Mouse (Mus musculus) heart, postnatal 0 days (tissue): ENCODE data around the gene Scn3a. TPM values are rescaled to one million over a fixed set of nuclear protein-coding genes. Genes with fewer than 3 reads are reported as not detected.
"Not testable (repeated sequence)": the region's sequence is repeated elsewhere in the genome, so short reads cannot be mapped to it uniquely, and the experiment has no call there.

Experiments used
- ATAC-seq: fragments of 200-750 bp; cut with Nextera tagmentation; 2 replicates; pipeline ENCODE4 v1.8.0; 2017; ENCODE audit warnings: low read depth, moderate number of reproducible peaks, moderate library complexity; ENCODE audit not compliant: insufficient read depth
- DNase-seq: peaks from one replicate; pipeline ENCODE4 v3.0.0-alpha.2; 2016; ENCODE audit warnings: low spot score
- H3K27ac ChIP-seq: fragments of 300-500 bp; sonication (generic); 2 replicates; pipeline ENCODE4 v1.5.1; 2014; ENCODE audit warnings: low read depth, mild to moderate bottlenecking
- H3K27me3 ChIP-seq: fragments of 300-500 bp; sonication (generic); 2 replicates; pipeline ENCODE4 v1.6.1; 2014; ENCODE audit warnings: low read length, mixed read lengths; ENCODE audit not compliant: control insufficient read depth, insufficient read depth
- H3K36me3 ChIP-seq: fragments of 300-500 bp; sonication (generic); replicated peaks from 2 replicates; pipeline ENCODE4 v1.6.1; 2014; ENCODE audit warnings: low read length, mixed read lengths; ENCODE audit not compliant: control insufficient read depth, insufficient read depth
- H3K4me1 ChIP-seq: fragments of 300-500 bp; sonication (generic); 2 replicates; pipeline ENCODE4 v1.6.1; 2014; ENCODE audit warnings: antibody characterized with exemption; ENCODE audit not compliant: control insufficient read depth, insufficient read depth
- H3K4me2 ChIP-seq: fragments of 300-500 bp; sonication (generic); 2 replicates; pipeline ENCODE4 v1.6.1; 2014; ENCODE audit warnings: low read depth, mild to moderate bottlenecking, low read length, moderate library complexity
- H3K4me3 ChIP-seq: fragments of 300-500 bp; sonication (generic); 2 replicates; pipeline ENCODE4 v1.5.1; 2014; ENCODE audit warnings: low read depth, low read length
- H3K9ac ChIP-seq: fragments of 300-500 bp; sonication (generic); replicated peaks from 2 replicates; pipeline ENCODE4 v1.6.1; 2014; ENCODE audit warnings: low read depth, low read length, mixed read lengths
- H3K9me3 ChIP-seq: fragments of 300-500 bp; sonication (generic); replicated peaks from 2 replicates; pipeline ENCODE4 v1.6.1; 2016; ENCODE audit warnings: low read length; ENCODE audit not compliant: control insufficient read depth
- CTCF ChIP-seq: IDR thresholded peaks from 2 replicates; pipeline ENCODE4 v1.5.1; 2016; ENCODE audit warnings: antibody characterized with exemption, control low read depth, low read depth
- EP300 ChIP-seq: IDR thresholded peaks from 2 replicates; pipeline ENCODE4 v1.6.1; 2016; ENCODE audit warnings: antibody characterized with exemption, low read depth
- WGBS: fragments of 180-500 bp; shearing (Covaris S2); extraction: QIAGEN DNeasy Blood & Tissue Kit; methylation state at CpG from one replicate; pipeline ENCODE4 v1.1.7; 2014; 5-methylcytosine and 5-hydroxymethylcytosine counted together
- polyA plus RNA-seq: library from polyadenylated mRNA; unstranded; fragments of >200 nt; fragmentation: Nextera tagmentation; extraction: Ambion mirVana; gene quantifications from 2 replicates; pipeline ENCODE4 v1.2.1, GENCODE M21; 2015
- total RNA-seq: library from RNA; depleted of rRNA; stranded (reverse); fragments of >200 nt; gene quantifications from 2 replicates; pipeline ENCODE4 v1.2.3, GENCODE M21; 2014; ENCODE audit warnings: low replicate concordance

Gene Scn3a
- total and polyA plus RNA-seq, 2 experiments from 2014 or later, result 0.23 to 0.42 TPM

- Histone ChIP-seq H3K36me3 (no peaks in the 10 kb centered on the region), H3K9me3 (no peaks in the 10 kb centered on the region), H3K4me3 (no peak overlapping the region), H3K9ac (no peak overlapping the region), H3K27ac (no peak overlapping the region), H3K4me1 (peaks cover 3% of the 10 kb centered on the region; the same call in 1 of the 2 replicates), H3K27me3 (no peaks in the 10 kb centered on the region), H3K4me2 (no peak overlapping the region)
- 63% methylated on average over 3 of the region's 3 CpGs for WGBS
- ATAC-seq (no peak), DNase-seq (no peak)
- TF ChIP-seq EP300 (no peak), CTCF (no peak)
Observed at GRCm38 (mm10) chr2:65483434-65483833, 84.0 kb downstream of the Scn3a start.

- WGBS, result 81% methylated on average over 4 of the region's 4 CpGs
- Histone ChIP-seq H3K9ac (no peak overlapping the region), H3K4me2 (no peak overlapping the region), H3K4me1 (peaks cover 3% of the 10 kb centered on the region; the same call in 1 of the 2 replicates), H3K36me3 (no peaks in the 10 kb centered on the region), H3K9me3 (no peaks in the 10 kb centered on the region), H3K4me3 (no peak overlapping the region), H3K27me3 (no peaks in the 10 kb centered on the region), H3K27ac (no peak overlapping the region)
- DNase-seq, result no peak
- TF ChIP-seq CTCF (no peak), EP300 (no peak)
- ATAC-seq, result no peak
Observed at GRCm38 (mm10) chr2:65481007-65481672, 86.3 kb downstream of the Scn3a start.

GRCm38 (mm10) chr2:65471311-65471882 lies 96.0 kb downstream of the Scn3a start:
- Histone ChIP-seq H3K9me3 (no peaks in the 10 kb centered on the region), H3K27me3 (no peaks in the 10 kb centered on the region), H3K4me2 (peak overlapping the region; percentile 50), H3K9ac (0 out of 2 replicates have a peak overlapping the region, but pooled peaks have one; percentile 10), H3K36me3 (no peaks in the 10 kb centered on the region), H3K27ac (no peak overlapping the region), H3K4me3 (peak overlapping the region; percentile 32), H3K4me1 (no peaks in the 10 kb centered on the region)
- TF ChIP-seq CTCF, result no peak
- TF ChIP-seq EP300, result no peak
- 59% methylated on average over 11 of the region's 11 CpGs for WGBS
- no peak for DNase-seq
- no peak for ATAC-seq

- TF ChIP-seq CTCF (no peak), EP300 (no peak)
- Histone ChIP-seq H3K27ac (no peak overlapping the region), H3K4me3 (no peak overlapping the region), H3K36me3 (no peaks in the 10 kb centered on the region), H3K9ac (no peak overlapping the region), H3K9me3 (no peaks in the 10 kb centered on the region), H3K4me1 (no peaks in the 10 kb centered on the region), H3K4me2 (no peak overlapping the region), H3K27me3 (no peaks in the 10 kb centered on the region)
- DNase-seq (no peak), ATAC-seq (no peak)
- 87% methylated on average over 5 of the region's 5 CpGs for WGBS
Observed at GRCm38 (mm10) chr2:65465694-65466093, 101.7 kb downstream of the Scn3a start.

- Histone ChIP-seq H3K4me2 (no peak overlapping the region), H3K27me3 (no peaks in the 10 kb centered on the region), H3K9ac (no peak overlapping the region), H3K4me3 (no peak overlapping the region), H3K27ac (no peak overlapping the region), H3K9me3 (no peaks in the 10 kb centered on the region), H3K4me1 (no peaks in the 10 kb centered on the region), H3K36me3 (no peaks in the 10 kb centered on the region)
- TF ChIP-seq CTCF, result no peak
- TF ChIP-seq EP300, result no peak
- WGBS, result 86% methylated on average over 6 of the region's 6 CpGs
- DNase-seq (no peak), ATAC-seq (no peak)
Observed at GRCm38 (mm10) chr2:65453763-65454162, 113.7 kb downstream of the Scn3a start.

GRCm38 (mm10) chr2:65451401-65452078 lies 115.9 kb downstream of the Scn3a start:
- H3K4me1 ChIP-seq, H3K4me3 ChIP-seq, H3K27me3 ChIP-seq, H3K4me2 ChIP-seq, H3K9me3 ChIP-seq, ATAC-seq, H3K27ac ChIP-seq, DNase-seq, H3K9ac ChIP-seq, H3K36me3 ChIP-seq: not testable (repeated sequence)
- WGBS, result 82% methylated on average over 14 of the region's 14 CpGs
